Mouse (Mus musculus) small intestine, adult 2 months (tissue): ENCODE data around the gene Pif1.

Experiments used
- CTCF ChIP-seq: fragments of 200-500 bp; IDR thresholded peaks from 2 replicates; pipeline ENCODE4 v1.5.1; 2012; ENCODE audit warnings: low read depth, mild to moderate bottlenecking, control low read depth, inconsistent platforms, low read length, moderate library complexity, mixed read lengths; ENCODE audit not compliant: insufficient replicate concordance, insufficient read length; ENCODE audit errors: extremely low read depth
- POLR2A ChIP-seq: fragments of 200-500 bp; IDR thresholded peaks from 2 replicates; pipeline ENCODE4 v1.6.1; 2012; ENCODE audit warnings: low read depth, mild to moderate bottlenecking, control low read depth, inconsistent platforms, low read length, moderate library complexity

DNA sequence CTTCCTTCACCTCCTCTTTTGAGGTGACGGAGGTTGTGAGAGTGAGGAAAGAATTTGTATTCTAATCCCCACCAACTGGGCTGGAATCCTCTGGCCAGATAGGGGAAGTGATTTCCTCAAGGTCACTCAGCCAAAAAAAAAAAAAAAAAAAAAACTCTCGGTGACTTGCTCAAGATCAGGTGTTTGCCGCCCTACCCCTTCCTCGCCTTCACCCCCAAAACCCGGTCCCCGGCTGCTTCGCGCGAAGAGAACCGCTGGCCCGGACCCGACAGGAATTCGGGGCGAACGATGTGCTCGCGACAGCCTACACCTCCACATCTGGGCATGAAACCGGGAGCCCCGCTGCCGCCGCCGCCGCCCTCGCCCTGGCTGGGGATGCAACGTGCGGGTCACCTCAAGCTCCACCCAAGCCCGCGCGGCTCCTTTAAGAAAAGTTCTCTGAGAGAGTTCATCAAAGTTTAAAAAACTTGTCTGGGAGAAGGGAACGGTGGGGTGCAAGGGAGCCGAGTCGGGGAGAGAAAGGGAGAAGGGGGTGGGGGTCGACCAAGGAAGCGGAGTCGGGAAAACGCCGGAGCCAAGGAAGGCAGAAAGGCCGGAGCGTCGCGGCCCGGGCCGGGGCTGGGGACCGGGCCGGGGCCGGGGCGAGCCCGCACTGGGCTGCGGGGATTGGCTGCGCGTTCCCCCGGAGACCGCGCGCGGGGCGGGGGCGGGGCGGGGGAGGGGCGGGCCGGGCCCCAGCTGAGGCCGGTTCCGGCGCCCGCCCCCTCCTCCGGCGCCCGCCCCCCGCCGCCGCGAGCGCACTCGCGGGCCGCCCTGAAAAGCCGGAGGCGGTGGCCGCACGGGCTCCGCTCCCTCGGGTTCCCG lies 43.0 kb downstream of the Pif1 start:
- no peak for TF ChIP-seq CTCF
- no peak; the same call in 1 of the 2 replicates for TF ChIP-seq POLR2A
